Mouse (Mus musculus) testis, adult 2 months (tissue): ENCODE results near the gene Mxd3.

Experiments used
- CTCF ChIP-seq: fragments of 200-500 bp; IDR thresholded peaks from 2 replicates; pipeline ENCODE4 v1.5.1; 2012; ENCODE audit warnings: low read depth, mild to moderate bottlenecking, inconsistent platforms, low read length, moderate library complexity; ENCODE audit not compliant: control insufficient read depth, insufficient read depth, insufficient replicate concordance
- POLR2A ChIP-seq: fragments of 200-500 bp; IDR thresholded peaks from 2 replicates; pipeline ENCODE4 v1.6.1; 2012; ENCODE audit warnings: low read depth, mild to moderate bottlenecking, inconsistent platforms, low read length, moderate library complexity; ENCODE audit not compliant: control insufficient read depth

- TF ChIP-seq POLR2A = no peak
- TF ChIP-seq CTCF = no peak
Observed at GRCm38 (mm10) chr13:55312028-55312630, 17.5 kb downstream of the Mxd3 start.
